Mouse (Mus musculus) naive thymus-derived CD4-positive, alpha-beta T cell, adult 5 months (primary cell): ENCODE results near the gene Tmem132e. TPM values are rescaled to one million over a fixed set of nuclear protein-coding genes. Genes with fewer than 3 reads are reported as not detected.

Source experiments
- polyA plus RNA-seq: library from polyadenylated mRNA; unstranded; fragments of 100-300 nt; shearing (Covaris generic); gene quantifications from one replicate; pipeline ENCODE4 v1.2.1, GENCODE M21; 2017

Gene Tmem132e
- polyA plus RNA-seq = not detected

DNA sequence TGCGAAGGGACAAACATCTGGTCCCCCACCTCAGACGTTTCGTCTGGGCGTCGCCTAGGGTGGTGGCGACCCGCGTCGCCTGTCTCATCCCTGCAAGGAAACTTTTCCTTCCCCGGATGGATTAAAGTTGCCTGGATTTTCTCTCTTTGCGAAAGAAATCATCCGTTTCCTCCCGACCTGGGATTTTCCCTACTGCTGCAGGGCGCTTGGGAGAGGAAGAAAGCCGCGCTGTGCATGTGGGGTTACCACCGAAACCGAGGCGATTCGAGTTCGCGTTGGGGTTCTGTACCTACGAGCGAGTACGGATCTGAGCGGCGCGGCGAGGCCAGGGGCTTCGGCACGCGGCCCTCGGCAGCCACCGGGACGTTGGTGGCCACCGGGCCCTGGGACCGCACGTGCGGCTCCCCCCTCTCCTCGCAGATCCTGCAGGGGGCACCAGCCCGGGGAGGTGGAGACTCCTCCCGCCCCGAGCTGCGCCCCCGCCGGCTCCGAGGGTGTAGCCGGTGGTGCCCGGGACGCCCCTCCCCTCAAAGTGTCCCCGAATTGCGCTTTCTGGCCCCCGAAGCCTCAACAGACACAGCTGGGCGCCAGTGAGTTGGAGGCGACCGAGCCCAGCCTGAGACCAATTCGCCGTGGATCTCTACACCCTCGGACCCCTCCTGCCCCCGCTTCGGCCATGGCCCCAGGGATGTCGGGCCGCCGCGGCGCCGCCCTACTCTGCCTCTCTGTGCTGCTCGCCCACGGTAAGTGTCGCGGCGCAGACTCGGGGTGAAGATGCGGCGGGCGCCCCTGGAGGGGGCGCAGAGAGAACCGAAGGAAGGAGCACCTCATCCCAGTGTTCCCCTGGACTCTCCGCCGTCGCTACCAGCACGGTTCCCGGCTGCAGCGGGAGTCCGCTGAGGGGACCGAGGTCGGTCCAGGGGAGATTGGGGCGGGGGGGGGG lies at the start of gene Tmem132e:
Gene Tmem132e, plus strand, starts transcription at position 530 of the 943 bp plus-strand sequence.

Other genes with a start within 250 kb of the Tmem132e start
- gene Ccl1, start 83.2 kb upstream of the Tmem132e start, polyA plus RNA-seq = not detected